Mouse (Mus musculus) cerebellum, adult (tissue): ENCODE data around the gene Slco2b1.
"Not testable (repeated sequence)": the region's sequence is repeated elsewhere in the genome, so short reads cannot be mapped to it uniquely, and the experiment has no call there.

Source experiments
- ATAC-seq: cut with Nextera tagmentation; 2 replicates; pipeline ENCODE4 v1.9.2; 2017; ENCODE audit warnings: mild to moderate bottlenecking, moderate library complexity, mixed read lengths; ENCODE audit not compliant: insufficient number of reproducible peaks, low FRiP score, low TSS enrichment

The Slco2b1 gene

DNA sequence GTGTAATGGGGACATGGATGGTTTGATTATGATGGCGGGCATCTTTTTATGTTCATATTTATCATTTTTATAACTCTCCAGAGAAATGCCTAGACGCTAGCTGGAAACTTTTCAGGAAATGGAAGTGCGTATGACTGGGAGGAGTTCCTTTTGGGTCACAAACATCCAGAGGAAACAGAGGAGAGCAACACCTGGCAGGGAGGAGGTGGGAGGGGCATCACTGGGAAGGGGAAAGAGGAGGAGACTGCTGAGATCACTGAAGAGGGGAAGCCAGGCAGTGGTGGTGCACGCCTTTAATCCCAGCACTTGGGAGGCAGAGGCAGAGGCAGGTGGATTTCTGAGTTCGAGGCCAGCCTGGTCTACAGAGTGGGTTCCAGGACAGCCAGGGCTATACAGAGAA lies 16.7 kb downstream of the Slco2b1 start:
- ATAC-seq, result not testable (repeated sequence)

DNA sequence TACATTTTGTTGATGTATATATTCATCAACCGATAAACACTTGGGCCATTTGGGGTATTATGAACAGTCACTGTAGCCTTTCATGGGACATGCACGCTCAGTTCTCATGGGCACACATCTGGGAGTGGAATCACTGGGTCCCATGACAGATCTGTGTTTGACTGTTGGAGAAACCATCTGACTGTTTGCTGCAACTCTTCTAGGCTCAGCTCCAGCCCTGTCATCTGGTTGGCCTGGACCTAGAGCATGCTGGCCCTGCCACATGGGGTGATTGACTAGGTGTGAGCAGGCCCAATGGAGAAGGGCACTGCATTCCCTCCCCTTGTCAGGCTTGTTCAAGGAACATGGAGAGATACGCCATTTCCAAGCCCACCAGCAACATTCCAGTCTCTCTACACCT lies 17.2 kb downstream of the Slco2b1 start:
- ATAC-seq, result no peak

GRCm38 (mm10) chr7:99693387-99693786 lies 17.8 kb downstream of the Slco2b1 start:
- ATAC-seq, result no peak

DNA sequence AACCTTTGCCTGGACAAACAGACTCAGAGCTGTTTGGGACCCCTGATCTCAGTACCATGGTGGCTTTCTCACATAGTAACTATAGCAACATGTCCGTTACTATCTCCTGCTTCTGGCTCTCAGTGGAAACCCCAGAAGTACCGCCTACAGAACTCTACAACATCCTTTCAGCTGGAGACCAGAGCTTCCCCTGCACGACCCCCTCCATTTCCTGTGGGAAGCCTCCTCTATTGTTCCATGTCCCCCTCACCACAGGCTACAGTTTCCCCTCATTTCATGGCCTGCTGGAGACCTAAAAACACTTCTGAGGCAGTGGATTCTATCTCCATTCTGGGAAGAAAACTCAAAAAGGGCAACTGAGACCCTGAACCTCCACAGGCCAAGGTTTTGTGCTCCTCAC lies 18.7 kb downstream of the Slco2b1 start:
- no peak for ATAC-seq

DNA sequence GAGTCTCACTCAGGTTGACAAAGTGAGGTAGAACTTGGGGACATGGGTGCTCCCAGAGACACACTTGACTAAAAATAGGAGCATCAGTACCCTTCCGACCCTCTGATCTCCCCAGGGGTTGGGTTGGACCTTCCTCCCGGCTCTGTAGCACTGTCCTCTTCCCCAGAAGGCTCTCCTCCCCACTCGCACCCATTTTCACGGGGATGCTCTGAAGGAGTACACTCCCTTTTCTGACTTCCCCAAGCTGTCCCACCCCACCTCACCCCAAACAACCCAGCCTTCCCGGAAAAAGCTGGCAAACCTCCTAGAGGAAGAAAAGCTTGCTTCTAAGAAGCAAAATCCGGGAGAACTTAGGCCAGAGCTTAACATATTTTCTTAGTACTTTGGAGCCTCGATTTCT lies 20.3 kb downstream of the Slco2b1 start:
- ATAC-seq, result no peak

GRCm38 (mm10) chr7:99684086-99684485 lies 27.1 kb downstream of the Slco2b1 start:
- no peak for ATAC-seq

GRCm38 (mm10) chr7:99680771-99681170 lies 30.4 kb downstream of the Slco2b1 start:
- no peak for ATAC-seq

DNA sequence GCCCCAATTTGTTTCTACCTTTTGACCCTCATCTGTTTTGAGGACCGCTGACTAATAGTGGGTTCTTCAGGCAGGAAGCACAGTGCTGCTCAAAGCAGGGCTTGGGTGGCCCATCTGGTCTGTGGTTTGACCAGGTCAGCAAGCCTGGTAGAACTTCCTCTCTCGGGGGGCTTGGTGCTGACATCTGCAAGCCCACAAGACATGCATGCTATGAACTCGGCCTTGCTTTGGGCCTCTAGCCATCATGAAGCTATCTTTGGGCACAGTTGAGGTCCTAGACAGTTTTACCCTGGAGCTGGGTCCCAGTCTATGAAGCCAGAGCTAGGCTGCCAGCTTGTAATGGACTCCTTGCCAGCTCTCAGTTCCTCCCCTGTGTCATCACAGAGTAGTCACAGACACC lies 36.2 kb downstream of the Slco2b1 start:
- no peak for ATAC-seq

GRCm38 (mm10) chr7:99674209-99674608 lies 36.9 kb downstream of the Slco2b1 start:
- no peak for ATAC-seq

DNA sequence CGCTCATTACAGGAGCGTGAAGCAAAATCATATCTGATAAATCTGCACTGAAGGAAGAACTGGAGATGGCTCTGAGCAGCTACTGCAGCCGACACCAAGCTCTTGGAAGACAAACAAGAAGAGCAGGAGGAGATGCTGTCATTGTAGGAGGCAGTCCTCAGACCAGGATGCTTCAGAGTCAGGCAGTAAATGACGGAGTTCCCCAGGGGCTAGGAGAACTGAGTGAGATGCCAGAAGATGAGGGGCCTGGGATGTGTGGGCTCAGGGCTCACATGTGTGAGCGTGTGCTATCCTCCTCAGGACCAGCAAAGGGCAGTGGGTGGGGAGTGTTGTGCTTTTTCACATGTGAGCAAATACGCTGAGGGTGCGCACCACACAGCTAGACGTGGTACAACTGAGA lies 38.0 kb downstream of the Slco2b1 start:
- no peak for ATAC-seq

- ATAC-seq, result no peak
Observed at GRCm38 (mm10) chr7:99671544-99672435, 39.4 kb downstream of the Slco2b1 start.

GRCm38 (mm10) chr7:99670915-99671314 lies 40.2 kb downstream of the Slco2b1 start:
- ATAC-seq, result no peak

GRCm38 (mm10) chr7:99668802-99669201 lies 42.3 kb downstream of the Slco2b1 start:
- no peak for ATAC-seq

GRCm38 (mm10) chr7:99667096-99667495 lies 44.0 kb downstream of the Slco2b1 start:
- ATAC-seq, result no peak

DNA sequence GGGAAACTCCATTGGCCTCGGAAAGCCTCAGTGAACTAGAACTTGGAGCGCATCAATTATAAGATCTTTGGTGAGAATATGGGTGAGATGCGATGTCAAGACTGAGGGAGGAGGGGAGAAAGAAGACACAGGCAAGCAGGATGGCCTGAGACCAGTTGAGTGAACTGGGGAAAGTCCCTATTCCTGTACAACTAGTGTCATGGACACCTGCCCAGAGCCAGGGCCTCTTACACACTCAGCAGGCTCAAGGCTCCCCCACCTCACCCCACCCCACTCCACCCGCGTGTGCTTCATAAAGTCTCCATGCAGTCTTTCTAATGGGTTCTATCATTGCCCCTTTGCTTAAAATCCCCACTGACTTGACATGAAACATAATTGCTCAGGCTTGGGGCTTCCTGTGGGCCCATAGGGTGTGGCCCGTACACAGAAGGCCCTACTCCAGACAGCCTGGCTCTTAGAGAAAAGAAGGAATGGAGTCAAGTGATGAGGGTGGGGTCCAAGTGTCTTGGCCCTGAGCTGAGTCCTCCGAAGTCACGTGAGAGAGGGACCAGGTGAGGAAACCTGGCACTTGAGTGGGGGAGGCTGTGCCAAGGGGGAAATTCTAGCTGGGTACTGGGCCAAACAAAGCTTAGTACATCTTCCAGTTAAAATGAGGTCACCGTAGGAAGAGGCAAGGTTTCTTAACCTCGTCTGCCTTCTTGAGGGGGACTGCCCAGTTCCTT lies 45.2 kb downstream of the Slco2b1 start:
- no peak for ATAC-seq

GRCm38 (mm10) chr7:99664571-99665485 lies 46.3 kb downstream of the Slco2b1 start:
- ATAC-seq, result peak; percentile 85

DNA sequence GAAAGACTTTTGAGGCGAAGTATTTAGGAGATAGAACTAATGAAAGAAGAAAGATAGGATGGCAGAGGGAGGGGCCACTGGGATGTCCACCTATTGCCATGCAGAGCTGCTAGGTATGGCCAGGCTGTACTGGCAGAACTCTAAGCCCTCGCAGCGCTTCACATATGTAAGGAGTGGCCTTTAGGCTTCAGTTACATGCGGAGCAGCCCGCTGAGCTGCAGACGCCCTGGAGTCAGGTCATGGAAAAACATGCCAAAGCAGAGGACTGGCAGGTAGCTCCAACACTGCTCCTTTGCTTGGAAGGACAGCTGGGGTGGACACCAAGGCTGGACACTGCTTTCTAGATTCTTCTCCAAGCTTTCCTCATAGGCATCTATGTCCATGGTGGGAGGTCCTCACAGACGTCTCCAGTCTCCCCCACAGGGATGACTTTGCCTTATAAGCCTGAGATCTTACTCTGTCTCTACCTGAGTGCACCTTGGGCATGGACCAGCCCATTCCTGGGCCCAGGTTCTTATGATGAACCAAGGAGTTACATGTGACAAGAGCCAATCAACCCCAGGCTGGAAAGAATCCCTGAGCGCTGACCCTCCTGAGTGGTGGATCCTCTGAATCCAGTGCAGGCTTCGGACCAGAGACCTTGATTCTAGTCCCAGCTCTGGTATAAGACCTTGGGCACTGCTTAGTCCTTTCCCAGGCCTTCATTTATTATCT lies 47.5 kb downstream of the Slco2b1 start:
- no peak for ATAC-seq

GRCm38 (mm10) chr7:99662311-99662710 lies 48.8 kb downstream of the Slco2b1 start:
- ATAC-seq, result no peak

DNA sequence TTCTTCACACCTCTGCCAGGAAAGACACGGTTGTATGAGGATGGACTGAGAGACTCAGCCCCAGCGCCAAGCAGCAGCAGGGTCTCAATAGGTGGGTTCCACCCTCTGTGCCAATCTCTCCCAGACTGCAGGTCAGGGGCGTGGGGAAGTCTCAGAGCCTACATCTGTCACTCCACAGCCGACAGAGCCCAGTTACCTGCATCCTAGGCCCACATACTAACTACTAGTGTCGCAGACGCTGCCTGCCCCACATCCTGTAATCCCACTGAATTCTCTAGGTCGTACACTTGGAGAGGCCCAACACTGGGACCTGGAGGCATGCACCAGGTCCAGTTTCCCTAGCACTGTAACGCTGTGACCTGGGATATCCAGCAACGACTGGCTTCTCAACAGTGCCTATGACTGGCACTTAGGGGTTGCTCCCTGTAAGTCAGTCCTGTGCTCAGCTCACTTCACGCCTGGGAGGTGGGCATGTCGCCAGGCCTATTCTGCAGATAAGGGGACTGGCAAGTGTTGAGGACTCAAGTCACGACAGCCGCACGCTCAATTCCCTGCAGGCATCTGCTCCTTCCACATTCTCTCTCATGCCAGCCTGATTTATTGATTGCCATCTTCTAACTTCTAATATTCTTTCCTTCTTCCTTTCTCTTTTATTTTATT lies 49.4 kb downstream of the Slco2b1 start:
- no peak for ATAC-seq
